Mouse (Mus musculus) stomach, embryonic 15.5 days (tissue): ENCODE measurements around the gene 4931429L15Rik. TPM values are rescaled to one million over a fixed set of nuclear protein-coding genes. Genes with fewer than 3 reads are reported as not detected.

Source experiments
- ATAC-seq: fragments of 200-750 bp; cut with Nextera tagmentation; 2 replicates; pipeline ENCODE4 v1.8.0; 2017; ENCODE audit warnings: low read depth, moderate number of reproducible peaks, moderate TSS enrichment; ENCODE audit not compliant: insufficient read depth, low FRiP score
- H3K27ac ChIP-seq: fragments of 300-500 bp; sonication (generic); 2 replicates; pipeline ENCODE4 v1.5.1; 2015; ENCODE audit warnings: mild to moderate bottlenecking, inconsistent platforms
- H3K27me3 ChIP-seq: fragments of 300-500 bp; sonication (generic); replicated peaks from 2 replicates; pipeline ENCODE4 v1.6.1; 2015; ENCODE audit warnings: inconsistent platforms
- H3K36me3 ChIP-seq: fragments of 300-500 bp; sonication (generic); 2 replicates; pipeline ENCODE4 v1.6.1; 2015; ENCODE audit warnings: inconsistent platforms
- H3K4me1 ChIP-seq: fragments of 300-500 bp; sonication (generic); 2 replicates; pipeline ENCODE4 v1.6.1; 2015; ENCODE audit warnings: inconsistent platforms
- H3K4me2 ChIP-seq: fragments of 300-500 bp; sonication (generic); 2 replicates; pipeline ENCODE4 v1.6.1; 2015; ENCODE audit warnings: mild to moderate bottlenecking, inconsistent platforms
- H3K4me3 ChIP-seq: fragments of 300-500 bp; sonication (generic); replicated peaks from 2 replicates; pipeline ENCODE4 v1.5.1; 2015; ENCODE audit warnings: inconsistent platforms
- H3K9ac ChIP-seq: fragments of 300-500 bp; sonication (generic); 2 replicates; pipeline ENCODE4 v1.6.1; 2015; ENCODE audit warnings: inconsistent platforms
- H3K9me3 ChIP-seq: fragments of 300-500 bp; sonication (generic); 2 replicates; pipeline ENCODE4 v1.6.1; 2016; ENCODE audit warnings: inconsistent platforms
- WGBS: fragments of 180-500 bp; shearing (Covaris S2); methylation state at CpG from one replicate; pipeline ENCODE4 v1.1.7; 2015; 5-methylcytosine and 5-hydroxymethylcytosine counted together
- polyA plus RNA-seq: library from polyadenylated mRNA; unstranded; fragments of >200 nt; fragmentation: Nextera tagmentation; extraction: Ambion mirVana; gene quantifications from 2 replicates; pipeline ENCODE4 v1.2.1, GENCODE M21; 2015

Gene 4931429L15Rik
- polyA plus RNA-seq, 1 experiment from 2014 or later: not detected

GRCm38 (mm10) chr9:46326694-46327405, 7.1 kb upstream of the 4931429L15Rik start:
- Histone ChIP-seq H3K4me3 (no peak overlapping the region), H3K27ac (no peak overlapping the region), H3K36me3 (no peaks in the 10 kb centered on the region), H3K4me1 (0 out of 2 replicates have a peak, but pooled peaks cover 12% of the 10 kb centered on the region), H3K9ac (no peak overlapping the region), H3K9me3 (no peaks in the 10 kb centered on the region), H3K27me3 (no peaks in the 10 kb centered on the region), H3K4me2 (no peak overlapping the region)
- ATAC-seq: no peak
- WGBS: 90% methylated on average over 11 of the region's 11 CpGs

- no peaks in the 10 kb centered on the region for H3K4me1 ChIP-seq
- H3K4me3 ChIP-seq: no peak overlapping the region
- 81% methylated on average over 2 of the region's 2 CpGs for WGBS
- no peak for ATAC-seq
- no peaks in the 10 kb centered on the region for H3K9me3 ChIP-seq
- H3K27me3 ChIP-seq: no peaks in the 10 kb centered on the region
- H3K9ac ChIP-seq: no peak overlapping the region
- no peak overlapping the region for H3K27ac ChIP-seq
- H3K36me3 ChIP-seq: no peaks in the 10 kb centered on the region
- no peak overlapping the region for H3K4me2 ChIP-seq
Measured at GRCm38 (mm10) chr9:46320461-46320860, 675 bp upstream of the 4931429L15Rik start.

GRCm38 (mm10) chr9:46317957-46318356, 1.8 kb downstream of the 4931429L15Rik start:
- H3K4me2 ChIP-seq: no peak overlapping the region
- no peak for ATAC-seq
- no peak overlapping the region for H3K9ac ChIP-seq
- 89% methylated on average over 3 of the region's 3 CpGs for WGBS
- H3K4me3 ChIP-seq: no peak overlapping the region
- no peaks in the 10 kb centered on the region for H3K4me1 ChIP-seq
- no peaks in the 10 kb centered on the region for H3K36me3 ChIP-seq
- H3K27ac ChIP-seq: no peak overlapping the region
- H3K9me3 ChIP-seq: no peaks in the 10 kb centered on the region
- no peaks in the 10 kb centered on the region for H3K27me3 ChIP-seq

GRCm38 (mm10) chr9:46316909-46317308, 2.9 kb downstream of the 4931429L15Rik start:
- H3K9ac ChIP-seq: no peak overlapping the region
- no peak overlapping the region for H3K27ac ChIP-seq
- H3K4me2 ChIP-seq: no peak overlapping the region
- H3K4me3 ChIP-seq: no peak overlapping the region
- no peaks in the 10 kb centered on the region for H3K9me3 ChIP-seq
- WGBS: 64% methylated on average over 8 of the region's 8 CpGs
- H3K36me3 ChIP-seq: no peaks in the 10 kb centered on the region
- ATAC-seq: no peak
- H3K4me1 ChIP-seq: no peaks in the 10 kb centered on the region
- H3K27me3 ChIP-seq: no peaks in the 10 kb centered on the region

GRCm38 (mm10) chr9:46316388-46316787, 3.4 kb downstream of the 4931429L15Rik start:
- no peak overlapping the region for H3K4me2 ChIP-seq
- no peak overlapping the region for H3K4me3 ChIP-seq
- H3K36me3 ChIP-seq: no peaks in the 10 kb centered on the region
- no peak overlapping the region for H3K9ac ChIP-seq
- no peak overlapping the region for H3K27ac ChIP-seq
- H3K9me3 ChIP-seq: no peaks in the 10 kb centered on the region
- WGBS: 38% methylated on average over 5 of the region's 5 CpGs
- H3K4me1 ChIP-seq: no peaks in the 10 kb centered on the region
- H3K27me3 ChIP-seq: no peaks in the 10 kb centered on the region
- no peak for ATAC-seq

GRCm38 (mm10) chr9:46315807-46316365, 3.9 kb downstream of the 4931429L15Rik start:
- no peaks in the 10 kb centered on the region for H3K4me1 ChIP-seq
- H3K27me3 ChIP-seq: no peaks in the 10 kb centered on the region
- 59% methylated on average over 11 of the region's 11 CpGs for WGBS
- H3K27ac ChIP-seq: no peak overlapping the region
- H3K4me2 ChIP-seq: no peak overlapping the region
- no peak overlapping the region for H3K4me3 ChIP-seq
- no peak for ATAC-seq
- H3K9me3 ChIP-seq: no peaks in the 10 kb centered on the region
- no peaks in the 10 kb centered on the region for H3K36me3 ChIP-seq
- no peak overlapping the region for H3K9ac ChIP-seq

GRCm38 (mm10) chr9:46314921-46315320, 4.9 kb downstream of the 4931429L15Rik start:
- H3K27ac ChIP-seq: no peak overlapping the region
- ATAC-seq: no peak
- no peak overlapping the region for H3K9ac ChIP-seq
- H3K9me3 ChIP-seq: no peaks in the 10 kb centered on the region
- no peaks in the 10 kb centered on the region for H3K4me1 ChIP-seq
- H3K4me3 ChIP-seq: no peak overlapping the region
- no peaks in the 10 kb centered on the region for H3K36me3 ChIP-seq
- H3K27me3 ChIP-seq: no peaks in the 10 kb centered on the region
- 46% methylated on average over 2 of the region's 2 CpGs for WGBS
- H3K4me2 ChIP-seq: no peak overlapping the region

GRCm38 (mm10) chr9:46314507-46314906, 5.3 kb downstream of the 4931429L15Rik start:
- no peaks in the 10 kb centered on the region for H3K4me1 ChIP-seq
- ATAC-seq: peak; percentile 32; the same call in 1 of the 2 replicates
- no peak overlapping the region for H3K27ac ChIP-seq
- no peaks in the 10 kb centered on the region for H3K27me3 ChIP-seq
- 11% methylated on average over 4 of the region's 4 CpGs for WGBS
- no peak overlapping the region for H3K4me2 ChIP-seq
- H3K36me3 ChIP-seq: no peaks in the 10 kb centered on the region
- no peaks in the 10 kb centered on the region for H3K9me3 ChIP-seq
- H3K4me3 ChIP-seq: no peak overlapping the region
- H3K9ac ChIP-seq: no peak overlapping the region

GRCm38 (mm10) chr9:46309121-46309520, 10.7 kb downstream of the 4931429L15Rik start:
- Histone ChIP-seq H3K4me3 (no peak overlapping the region), H3K9me3 (no peaks in the 10 kb centered on the region), H3K4me2 (no peak overlapping the region), H3K36me3 (no peaks in the 10 kb centered on the region), H3K4me1 (0 out of 2 replicates have a peak, but pooled peaks cover 2% of the 10 kb centered on the region), H3K9ac (no peak overlapping the region), H3K27me3 (no peaks in the 10 kb centered on the region), H3K27ac (no peak overlapping the region)
- WGBS: 8% methylated on average over 7 of the region's 7 CpGs
- ATAC-seq: no peak

- no peak for ATAC-seq
- Histone ChIP-seq H3K4me3 (no peak overlapping the region), H3K9me3 (no peaks in the 10 kb centered on the region), H3K4me2 (no peak overlapping the region), H3K4me1 (no peaks in the 10 kb centered on the region), H3K27me3 (no peaks in the 10 kb centered on the region), H3K9ac (no peak overlapping the region), H3K27ac (no peak overlapping the region), H3K36me3 (peaks cover 14% of the 10 kb centered on the region; the same call in 1 of the 2 replicates)
- 13% methylated on average over 2 of the region's 2 CpGs for WGBS
Measured at GRCm38 (mm10) chr9:46302142-46302541, 17.6 kb downstream of the 4931429L15Rik start.

GRCm38 (mm10) chr9:46298381-46298780, 21.4 kb downstream of the 4931429L15Rik start:
- ATAC-seq: no peak
- H3K36me3 ChIP-seq: peaks cover 24% of the 10 kb centered on the region; the same call in 1 of the 2 replicates
- no peak overlapping the region for H3K4me3 ChIP-seq
- no peaks in the 10 kb centered on the region for H3K9me3 ChIP-seq
- no peak overlapping the region for H3K4me2 ChIP-seq
- H3K4me1 ChIP-seq: no peaks in the 10 kb centered on the region
- no peak overlapping the region for H3K9ac ChIP-seq
- H3K27ac ChIP-seq: no peak overlapping the region
- H3K27me3 ChIP-seq: no peaks in the 10 kb centered on the region
- WGBS: 85% methylated on average over 4 of the region's 4 CpGs

- Histone ChIP-seq H3K4me2 (peak within 1 kb of the TSS; percentile 78), H3K27me3 (no peaks in the 10 kb centered on the region), H3K36me3 (peaks cover 25% of the 10 kb centered on the region), H3K9ac (peak within 1 kb of the TSS; percentile 87), H3K4me3 (peak within 1 kb of the TSS; percentile 99), H3K4me1 (peaks cover 8% of the 10 kb centered on the region), H3K9me3 (no peaks in the 10 kb centered on the region), H3K27ac (peak within 1 kb of the TSS; percentile 95)
- under 1% methylated on average over 55 of the region's 55 CpGs for WGBS
- peak; percentile 88 for ATAC-seq
Measured at GRCm38 (mm10) chr9:46282631-46283436, 37.0 kb downstream of the 4931429L15Rik start, which contains the start of gene Bud13. Gene Bud13 (plus strand): TSS chr9:46283008.
